Mouse (Mus musculus): Measurements from ENCODE around the gene Camk1d.

DNA sequence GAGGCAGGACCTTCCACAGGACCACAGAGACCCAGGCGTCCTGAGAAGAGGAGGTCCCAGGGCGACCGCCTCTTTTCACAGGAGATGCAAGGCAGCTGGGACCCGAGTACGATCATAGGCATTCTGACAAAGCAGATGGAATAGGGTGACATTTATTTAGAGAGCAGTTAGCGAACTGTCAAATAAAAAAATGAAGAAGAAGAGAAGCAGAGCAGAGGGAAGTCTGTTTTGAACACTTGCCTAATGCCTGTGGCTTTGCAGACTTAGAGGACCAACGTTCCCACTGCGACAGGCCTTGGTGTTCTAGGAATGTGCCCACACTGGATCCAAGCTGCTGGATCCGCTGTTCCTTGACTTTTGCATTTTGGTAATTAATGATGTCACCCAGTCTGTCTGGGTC lies 259.5 kb downstream of the Camk1d start:
- TF ChIP-seq CTCF (IDR thresholded peaks at IDR 0.05; ENCODE audit: low read depth) (no peak), EP300 (IDR thresholded peaks at IDR 0.05; ENCODE audit: low read depth) (no peak)

Measured in liver, embryonic 14.5 days (tissue).